Mouse (Mus musculus) kidney, adult 2 months (tissue): ENCODE measurements at regions not wholly inside any gene's neighbourhood (a gene's known extent, or its start where the extent isn't known, plus 50 kb on each side); places are given as distances from the start of the nearest gene placed in this dataset.
"Not testable (repeated sequence)": the region's sequence is repeated elsewhere in the genome, so short reads cannot be mapped to it uniquely, and the experiment has no call there.

ENCODE experiments used
- DNase-seq: peaks from one replicate; pipeline ENCODE4 v3.0.0; 2021
- H3K27ac ChIP-seq: fragments of 200-500 bp; 2 replicates; pipeline ENCODE4 v1.5.1; 2012; ENCODE audit warnings: low read depth, low read length, control low read depth, inconsistent platforms; ENCODE audit not compliant: insufficient read depth
- H3K27me3 ChIP-seq: fragments of 200-500 bp; replicated peaks from 2 replicates; pipeline ENCODE4 v1.6.1; 2012; ENCODE audit warnings: mild to moderate bottlenecking, moderate library complexity, low read length, inconsistent platforms; ENCODE audit not compliant: control insufficient read depth, insufficient read depth
- H3K36me3 ChIP-seq: fragments of 200-500 bp; 2 replicates; pipeline ENCODE4 v1.6.1; 2012; ENCODE audit warnings: mild to moderate bottlenecking, moderate library complexity, low read length, inconsistent platforms; ENCODE audit not compliant: control insufficient read depth, insufficient read depth
- H3K4me1 ChIP-seq: fragments of 200-500 bp; 2 replicates; pipeline ENCODE4 v1.6.1; 2011; ENCODE audit warnings: low read length; ENCODE audit not compliant: control insufficient read depth, insufficient read depth
- H3K4me3 ChIP-seq: fragments of 200-500 bp; 2 replicates; pipeline ENCODE4 v1.5.1; 2011; ENCODE audit warnings: mild to moderate bottlenecking, low read depth, low read length, control low read depth; ENCODE audit not compliant: insufficient read depth
- CTCF ChIP-seq: fragments of 200-500 bp; conservative IDR thresholded peaks from 2 replicates; pipeline ENCODE4 v1.5.1; 2011; ENCODE audit warnings: low read depth, mild to moderate bottlenecking, control low read depth, low read length, moderate library complexity, mixed read lengths; ENCODE audit not compliant: insufficient read depth, insufficient read length
- POLR2A ChIP-seq: fragments of 200-500 bp; IDR thresholded peaks from one replicate; pipeline ENCODE4 v1.6.1; 2011; ENCODE audit warnings: low read depth, low read length, control low read depth
- WGBS: fragments of 180-500 bp; shearing (Covaris S2); methylation state at CpG from one replicate; pipeline ENCODE4 v1.1.7; 2018; 5-methylcytosine and 5-hydroxymethylcytosine counted together

DNA sequence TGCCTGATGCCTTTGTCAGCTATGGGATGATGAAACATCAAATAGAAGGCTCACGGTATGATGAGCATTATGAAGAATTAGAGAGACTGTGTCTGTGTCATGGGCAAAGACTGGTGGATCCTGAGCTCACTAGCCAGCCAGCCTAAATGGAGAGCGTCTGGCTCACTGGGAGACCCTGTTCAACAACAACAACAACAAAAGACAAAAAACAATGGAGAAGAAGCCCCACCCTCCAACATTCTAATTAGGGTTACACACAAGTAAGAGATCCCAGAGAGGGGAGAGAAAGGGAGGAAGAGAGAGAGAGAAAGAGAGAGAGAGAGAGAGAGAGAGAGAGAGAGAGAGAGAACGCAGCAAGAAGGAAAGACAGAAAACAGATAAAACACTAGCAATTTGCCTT lies 79.6 kb upstream of the Cntn1 start:
- no peak overlapping the region for H3K27ac ChIP-seq
- no peaks in the 10 kb centered on the region for H3K27me3 ChIP-seq
- no peaks in the 10 kb centered on the region for H3K36me3 ChIP-seq
- DNase-seq: no peak
- WGBS: 68% methylated on average over 3 of the region's 3 CpGs
- H3K4me1 ChIP-seq: no peaks in the 10 kb centered on the region
- H3K4me3 ChIP-seq: no peak overlapping the region
- TF ChIP-seq POLR2A (no peak), CTCF (no peak)

- no peak for DNase-seq
- Histone ChIP-seq H3K27ac (no peak overlapping the region), H3K27me3 (no peaks in the 10 kb centered on the region), H3K36me3 (no peaks in the 10 kb centered on the region), H3K4me3 (no peak overlapping the region), H3K4me1 (no peaks in the 10 kb centered on the region)
- TF ChIP-seq POLR2A (no peak), CTCF (no peak)
- 22% methylated on average over 5 of the region's 5 CpGs for WGBS
Measured at GRCm38 (mm10) chr15:91971846-91972245, 79.1 kb upstream of the Cntn1 start.

- no peak overlapping the region for H3K27ac ChIP-seq
- H3K4me3 ChIP-seq: no peak overlapping the region
- no peaks in the 10 kb centered on the region for H3K27me3 ChIP-seq
- DNase-seq: no peak
- H3K36me3 ChIP-seq: no peaks in the 10 kb centered on the region
- no peak for TF ChIP-seq CTCF
- no peak for TF ChIP-seq POLR2A
- no peaks in the 10 kb centered on the region for H3K4me1 ChIP-seq
- 31% methylated on average over 2 of the region's 2 CpGs for WGBS
Measured at GRCm38 (mm10) chr15:91975606-91976005, 75.4 kb upstream of the Cntn1 start.

DNA sequence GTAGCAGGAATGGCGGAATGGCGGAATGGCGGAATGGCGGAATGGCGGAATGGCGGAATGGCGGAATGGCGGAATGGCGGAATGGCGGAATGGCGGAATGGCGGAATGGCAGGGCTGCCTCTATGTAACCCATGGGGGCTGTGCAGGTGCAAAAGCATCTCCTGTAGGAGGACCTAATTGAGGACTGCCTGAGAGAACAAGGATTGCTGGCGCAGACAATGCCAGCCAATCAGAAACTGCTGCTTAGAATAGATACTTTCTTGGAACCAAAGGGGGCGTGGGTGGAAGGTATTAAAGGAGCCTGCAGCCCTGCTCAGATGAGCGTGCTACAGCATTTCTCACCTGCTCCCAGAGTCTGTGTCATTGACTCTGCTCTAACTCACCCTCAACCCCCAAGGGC lies 67.8 kb upstream of the Cntn1 start:
- not testable (repeated sequence) for H3K4me1 ChIP-seq, H3K4me3 ChIP-seq, H3K27ac ChIP-seq, DNase-seq, H3K36me3 ChIP-seq, H3K27me3 ChIP-seq
- WGBS: 99% methylated on average over 15 of the region's 15 CpGs

GRCm38 (mm10) chr15:92000086-92000485 lies 50.9 kb upstream of the Cntn1 start:
- Histone ChIP-seq H3K36me3 (no peaks in the 10 kb centered on the region), H3K4me1 (no peaks in the 10 kb centered on the region), H3K27ac (no peak overlapping the region), H3K4me3 (no peak overlapping the region), H3K27me3 (no peaks in the 10 kb centered on the region)
- TF ChIP-seq CTCF (no peak), POLR2A (no peak)
- WGBS: 84% methylated on average over 6 of the region's 6 CpGs
- DNase-seq: no peak
